In genomic region chr8:77773256-77773655, GRCm38 (mm10) we compare ENCODE assay signal across 11 mouse cellular contexts. TPM values are rescaled to one million over a fixed set of nuclear protein-coding genes. Genes with fewer than 3 reads are reported as not detected.
DNase-seq lines count a peak whose midpoint lies in the region; ATAC-seq and TF ChIP-seq lines count a peak whose summit lies in the region.
"Had no signal": no experiment of that assay in that cellular context is flagged by ENCODE, and none has a peak within 500 bp of the region (broad histone marks: within the 10 kb centered on the region; RNA-seq: fewer than 3 reads in every experiment).

No protein-coding gene starts in this region.

- H3K4me3 ChIP-seq in liver, postnatal 0 days (ENCODE audit: low read depth, low read length) = no peak overlapping the region
- no peak overlapping the region for H3K4me3 ChIP-seq in liver, embryonic 11.5 days (ENCODE audit: low read depth, low read length)
- H3K4me3 ChIP-seq: megakaryocyte, embryonic 14.5 days; neural tube, embryonic 12.5 days had no signal

- no peak overlapping the region for H3K9ac ChIP-seq in liver, postnatal 0 days (replicated peaks)
- no peak overlapping the region for H3K9ac ChIP-seq in liver, embryonic 11.5 days (ENCODE audit: low read depth, low read length)
- H3K9ac ChIP-seq: neural tube, embryonic 12.5 days had no signal

- H3K27me3 ChIP-seq in liver, postnatal 0 days (ENCODE audit: insufficient read depth, low read length) = no peaks in the 10 kb centered on the region
- H3K27me3 ChIP-seq in liver, embryonic 11.5 days (replicated peaks; ENCODE audit: control insufficient read depth, insufficient read depth, low read length) = no peaks in the 10 kb centered on the region
- H3K27me3 ChIP-seq: megakaryocyte, embryonic 14.5 days; neural tube, embryonic 12.5 days had no signal

- ATAC-seq in liver, postnatal 0 days = no peak
- no peak for ATAC-seq in liver, embryonic 11.5 days (replicated peaks; ENCODE audit: low FRiP score)

- no peaks in the 10 kb centered on the region for H3K36me3 ChIP-seq in liver, postnatal 0 days (replicated peaks; ENCODE audit: insufficient read depth, low read length)
- no peaks in the 10 kb centered on the region for H3K36me3 ChIP-seq in liver, embryonic 11.5 days (ENCODE audit: control insufficient read depth, insufficient read depth, low read length)
- H3K36me3 ChIP-seq: neural tube, embryonic 12.5 days had no signal

- DNase-seq in heart, adult 11 months = peak; percentile 67
- no peak for DNase-seq in heart, postnatal 10 days
- DNase-seq in liver, postnatal 0 days = no peak
- no peak for DNase-seq in liver, embryonic 11.5 days (ENCODE audit: low spot score)
- peak; percentile 49 for DNase-seq in ES-CJ7 (ENCODE audit: low read depth, low spot score)
- peak; percentile 5 for DNase-seq in induced T-regulatory cell, adult 2 months (ENCODE audit: low read depth)
- no peak for DNase-seq in gastrocnemius, adult 18-20 months (ENCODE audit: low spot score)
- DNase-seq in gastrocnemius, postnatal 25 days = no peak
- DNase-seq: left cerebral cortex, postnatal 4 days had no signal

- TF ChIP-seq CTCF in liver, postnatal 0 days (IDR thresholded peaks at IDR 0.05; ENCODE audit: low read depth) = peak; percentile 53

- TF ChIP-seq EP300 in liver, postnatal 0 days (IDR thresholded peaks at IDR 0.05; ENCODE audit: low read depth) = no peak

- 69% methylated on average over 5 of the region's 5 CpGs for WGBS in liver, postnatal 0 days (ENCODE audit: insufficient replicate concordance)
- WGBS in liver, embryonic 11.5 days = 65% methylated on average over 5 of the region's 5 CpGs

- intact Hi-C loops in heart, postnatal 10 days (cut with DNase I) = no loop called here

- no peak overlapping the region for H3K4me2 ChIP-seq in liver, postnatal 0 days (ENCODE audit: low read depth, low read length)
- no peak overlapping the region for H3K4me2 ChIP-seq in liver, embryonic 11.5 days
- H3K4me2 ChIP-seq: neural tube, embryonic 12.5 days had no signal

- no peaks in the 10 kb centered on the region for H3K4me1 ChIP-seq in liver, postnatal 0 days (ENCODE audit: insufficient read depth)
- H3K4me1 ChIP-seq in liver, embryonic 11.5 days (replicated peaks; ENCODE audit: control insufficient read depth, insufficient read depth, low read length) = no peaks in the 10 kb centered on the region; the same call in 1 of the 2 replicates
- H3K4me1 ChIP-seq: megakaryocyte, embryonic 14.5 days; neural tube, embryonic 12.5 days had no signal

- H3K27ac ChIP-seq in liver, postnatal 0 days (ENCODE audit: low read depth) = no peak overlapping the region
- H3K27ac ChIP-seq in liver, embryonic 11.5 days (ENCODE audit: low read depth, low read length) = no peak overlapping the region
- H3K27ac ChIP-seq: neural tube, embryonic 12.5 days had no signal

- H3K9me3 ChIP-seq in liver, postnatal 0 days (ENCODE audit: low read length) = no peaks in the 10 kb centered on the region
- no peaks in the 10 kb centered on the region for H3K9me3 ChIP-seq in liver, embryonic 11.5 days (ENCODE audit: control insufficient read depth, low read length)
- H3K9me3 ChIP-seq: neural tube, embryonic 12.5 days had no signal

RNA-seq across cellular contexts. Expression of gene Ednra, which starts 49.0 kb away (rescaled TPM):
- 10 to 100 TPM; 57.7 to 70.6 TPM for total RNA-seq in heart, postnatal 10 days (2021)
- polyA plus RNA-seq in liver, postnatal 0 days (2015; fragmentation: Nextera tagmentation; extraction: Ambion mirVana) = 2.5 and 3.2 TPM in 2 replicates
- 8.1 and 11.8 TPM in 2 replicates for polyA plus RNA-seq in liver, embryonic 11.5 days (2014; fragmentation: Nextera tagmentation; extraction: Ambion mirVana)
- 1 to 10 TPM; 1.6 to 1.8 TPM for total RNA-seq in gastrocnemius, adult 18-20 months (2021)
- total RNA-seq in gastrocnemius, postnatal 25 days (2021) = 1 to 10 TPM; 2.3 to 2.7 TPM

Comparison
In these comparisons a context has a peak if more than half of its experiments do, and no peak if none do; other contexts are left out.
1. DNase-seq: peak in heart, adult 11 months (single experiment), ES-CJ7 (single experiment) and induced T-regulatory cell, adult 2 months (single experiment); none in heart, postnatal 10 days (0 of 2), liver, postnatal 0 days (single experiment), liver, embryonic 11.5 days (single experiment), gastrocnemius, adult 18-20 months (single experiment) and gastrocnemius, postnatal 25 days (single experiment).
2. RNA of gene Ednra, which starts 49.0 kb away (total RNA-seq): 57.7 to 70.6 TPM in heart, postnatal 10 days; 2.3 to 2.7 TPM in gastrocnemius, postnatal 25 days and 1.6 to 1.8 TPM in gastrocnemius, adult 18-20 months; every median in the first group is over 10 times any median in the second.